23 mouse cellular contexts compared by ENCODE assay signal in genomic region chr2:122720564-122720963, GRCm38 (mm10). TPM values are rescaled to one million over a fixed set of nuclear protein-coding genes. Genes with fewer than 3 reads are reported as not detected.
DNase-seq lines count a peak whose midpoint lies in the region; ATAC-seq lines count a peak whose summit lies in the region.
"Had no signal": no experiment of that assay in that cellular context is flagged by ENCODE, and none has a peak within 500 bp of the region (broad histone marks: within the 10 kb centered on the region; RNA-seq: fewer than 3 reads in every experiment).

No protein-coding gene starts in this region.

- no peak overlapping the region for H3K4me3 ChIP-seq in embryonic facial prominence, embryonic 14.5 days (ENCODE audit: low read depth, low read length)
- no peak overlapping the region for H3K4me3 ChIP-seq in embryonic facial prominence, embryonic 10.5 days
- H3K4me3 ChIP-seq: forebrain, embryonic 12.5 days; heart, adult 2 months; limb, embryonic 10.5 days; liver, embryonic 15.5 days; lung, embryonic 15.5 days; midbrain, embryonic 10.5 days; myocyte; neural tube, embryonic 13.5 days had no signal

- H3K36me3 ChIP-seq in embryonic facial prominence, embryonic 14.5 days (ENCODE audit: control insufficient read depth, insufficient read depth, low read length) = no peaks in the 10 kb centered on the region
- H3K36me3 ChIP-seq in embryonic facial prominence, embryonic 10.5 days (replicated peaks) = no peaks in the 10 kb centered on the region
- H3K36me3 ChIP-seq: forebrain, embryonic 12.5 days; limb, embryonic 10.5 days; liver, embryonic 15.5 days; lung, embryonic 15.5 days; midbrain, embryonic 10.5 days; neural tube, embryonic 13.5 days had no signal

- no peaks in the 10 kb centered on the region for H3K4me1 ChIP-seq in embryonic facial prominence, embryonic 14.5 days (ENCODE audit: control insufficient read depth, insufficient read depth, low read length)
- H3K4me1 ChIP-seq in embryonic facial prominence, embryonic 10.5 days = no peaks in the 10 kb centered on the region
- H3K4me1 ChIP-seq: forebrain, embryonic 12.5 days; limb, embryonic 10.5 days; liver, embryonic 15.5 days; lung, embryonic 15.5 days; midbrain, embryonic 10.5 days; neural tube, embryonic 13.5 days had no signal

- H3K4me2 ChIP-seq in embryonic facial prominence, embryonic 14.5 days (ENCODE audit: low read depth, low read length) = no peak overlapping the region
- H3K4me2 ChIP-seq: forebrain, embryonic 12.5 days; liver, embryonic 15.5 days; lung, embryonic 15.5 days; neural tube, embryonic 13.5 days had no signal

- H3K27me3 ChIP-seq in embryonic facial prominence, embryonic 14.5 days (replicated peaks; ENCODE audit: control insufficient read depth, insufficient read depth, low read length) = no peaks in the 10 kb centered on the region
- no peaks in the 10 kb centered on the region for H3K27me3 ChIP-seq in embryonic facial prominence, embryonic 10.5 days (replicated peaks; ENCODE audit: low read depth, poor library complexity, severe bottlenecking)
- H3K27me3 ChIP-seq: forebrain, embryonic 12.5 days; liver, embryonic 15.5 days; lung, embryonic 15.5 days; neural tube, embryonic 13.5 days had no signal

- H3K9ac ChIP-seq in embryonic facial prominence, embryonic 14.5 days (ENCODE audit: low read depth, low read length) = no peak overlapping the region
- H3K9ac ChIP-seq: forebrain, embryonic 12.5 days; liver, embryonic 15.5 days; lung, embryonic 15.5 days; neural tube, embryonic 13.5 days had no signal

- DNase-seq in embryonic facial prominence, embryonic 14.5 days (ENCODE audit: low spot score) = peak; percentile 36
- DNase-seq in embryonic facial prominence, embryonic 10.5 days (ENCODE audit: low spot score) = no peak
- peak; percentile 75 for DNase-seq in gonadal fat pad, adult 2 months (ENCODE audit: low read depth)
- DNase-seq in thymus, adult 18-20 months = peak; percentile 35 to 58
- DNase-seq in thymus, postnatal 36 days = peak; percentile 50 to 75
- no peak for DNase-seq in ovary, adult 18-20 months (ENCODE audit: low spot score)
- DNase-seq in lung, postnatal 36 days = no peak
- DNase-seq: adrenal gland, postnatal 10 days; cerebellum, adult 8-10 months; heart, adult 2 months; kidney, adult 18-20 months; liver; lung, postnatal 4 days had no signal

- no peak for ATAC-seq in embryonic facial prominence, embryonic 14.5 days (ENCODE audit: low read depth)
- ATAC-seq: hindbrain, postnatal 0 days; midbrain, embryonic 16.5 days had no signal

- no peak overlapping the region for H3K27ac ChIP-seq in embryonic facial prominence, embryonic 14.5 days (replicated peaks; ENCODE audit: low read depth, low read length)
- H3K27ac ChIP-seq in embryonic facial prominence, embryonic 10.5 days (replicated peaks) = no peak overlapping the region
- H3K27ac ChIP-seq: forebrain, embryonic 12.5 days; heart, adult 2 months; hindbrain, postnatal 0 days; kidney, postnatal 0 days; limb, embryonic 10.5 days; liver, embryonic 15.5 days; lung, embryonic 15.5 days; midbrain, embryonic 10.5 days; neural tube, embryonic 13.5 days had no signal

- H3K9me3 ChIP-seq in embryonic facial prominence, embryonic 14.5 days (ENCODE audit: control insufficient read depth, low read length) = no peaks in the 10 kb centered on the region
- no peaks in the 10 kb centered on the region for H3K9me3 ChIP-seq in embryonic facial prominence, embryonic 10.5 days
- H3K9me3 ChIP-seq: forebrain, embryonic 12.5 days; limb, embryonic 10.5 days; liver, embryonic 15.5 days; lung, embryonic 15.5 days; midbrain, embryonic 10.5 days; neural tube, embryonic 13.5 days had no signal

- 58% methylated on average over 3 of the region's 3 CpGs for WGBS in embryonic facial prominence, embryonic 14.5 days
- 75% methylated on average over 3 of the region's 3 CpGs for WGBS in embryonic facial prominence, embryonic 10.5 days

RNA-seq across cellular contexts. Expression of gene Bloc1s6, which starts 17.7 kb away (rescaled TPM):
- polyA plus RNA-seq in embryonic facial prominence, embryonic 14.5 days (2014; fragmentation: Nextera tagmentation; extraction: Ambion mirVana) = 41.5 and 44.8 TPM in 2 replicates
- 63.6 and 64.4 TPM in 2 replicates for polyA plus RNA-seq in embryonic facial prominence, embryonic 10.5 days (2016; fragmentation: Nextera tagmentation; extraction: Ambion mirVana)
- 35.6 and 40.8 TPM in 2 replicates for polyA plus RNA-seq in gonadal fat pad, adult 2 months (2012; rRNA removed)

RNA-seq across cellular contexts. Expression of gene Slc30a4, which starts 18.1 kb away (rescaled TPM):
- 16.8 and 17.2 TPM in 2 replicates for polyA plus RNA-seq in embryonic facial prominence, embryonic 14.5 days (2014; fragmentation: Nextera tagmentation; extraction: Ambion mirVana)
- 4.4 and 5.0 TPM in 2 replicates for polyA plus RNA-seq in embryonic facial prominence, embryonic 10.5 days (2016; fragmentation: Nextera tagmentation; extraction: Ambion mirVana)
- polyA plus RNA-seq in gonadal fat pad, adult 2 months (2012; rRNA removed) = 13.2 TPM in 2 replicates

RNA-seq across cellular contexts. Expression of gene Sqor, which starts 44.5 kb away (rescaled TPM):
- polyA plus RNA-seq in embryonic facial prominence, embryonic 14.5 days (2014; fragmentation: Nextera tagmentation; extraction: Ambion mirVana) = 7.9 and 8.5 TPM in 2 replicates
- 2.6 and 3.2 TPM in 2 replicates for polyA plus RNA-seq in embryonic facial prominence, embryonic 10.5 days (2016; fragmentation: Nextera tagmentation; extraction: Ambion mirVana)
- polyA plus RNA-seq in gonadal fat pad, adult 2 months (2012; rRNA removed) = 47.3 and 60.8 TPM in 2 replicates

Comparison
In these comparisons a context has a peak if more than half of its experiments do, and no peak if none do; other contexts are left out.
1. DNase-seq: peak in embryonic facial prominence, embryonic 14.5 days (single experiment), gonadal fat pad, adult 2 months (single experiment), thymus, adult 18-20 months (2 of 2) and thymus, postnatal 36 days (2 of 2); none in embryonic facial prominence, embryonic 10.5 days (single experiment), ovary, adult 18-20 months (single experiment) and lung, postnatal 36 days (single experiment).